Mouse (Mus musculus) bone marrow, adult 2 months (tissue): Measurements from ENCODE around the gene Hint2. TPM values are rescaled to one million over a fixed set of nuclear protein-coding genes. Genes with fewer than 3 reads are reported as not detected.
A peak's percentile ranks its signal among the peaks of the same experiment; 100 is the strongest.

Source experiments
- H3K27ac ChIP-seq: fragments of 200-500 bp; 2 replicates; pipeline ENCODE4 v1.5.1; 2012; ENCODE audit warnings: low read depth, mild to moderate bottlenecking, control low read depth, inconsistent platforms, low read length; ENCODE audit not compliant: control insufficient read depth, poor library complexity, insufficient read depth
- H3K4me1 ChIP-seq: fragments of 200-500 bp; 2 replicates; pipeline ENCODE4 v1.6.1; 2011; ENCODE audit warnings: low read length; ENCODE audit not compliant: control insufficient read depth, insufficient read depth
- H3K4me3 ChIP-seq: fragments of 200-500 bp; replicated peaks from 2 replicates; pipeline ENCODE3; 2011; ENCODE audit warnings: mild to moderate bottlenecking, low read depth, low read length, control low read depth; ENCODE audit not compliant: control insufficient read depth
- CTCF ChIP-seq: fragments of 200-500 bp; IDR thresholded peaks from 2 replicates; pipeline ENCODE4 v1.5.1; 2011; ENCODE audit warnings: low read length, control low read depth; ENCODE audit not compliant: control insufficient read depth, insufficient read depth
- POLR2A ChIP-seq: fragments of 200-500 bp; IDR thresholded peaks from 2 replicates; pipeline ENCODE4 v1.6.1; 2011; ENCODE audit warnings: low read depth, mild to moderate bottlenecking, control low read depth, low read length, borderline replicate concordance; ENCODE audit not compliant: control insufficient read depth
- WGBS: fragments of 180-500 bp; shearing (Covaris S2); methylation state at CpG from one replicate; pipeline ENCODE4 v1.1.7; 2018; 5-methylcytosine and 5-hydroxymethylcytosine counted together
- polyA plus RNA-seq: library from polyadenylated mRNA; stranded (reverse); fragments of >200 nt; gene quantifications from 2 replicates; pipeline ENCODE4 v1.2.4, GENCODE M21; 2011; ENCODE audit warnings: low replicate concordance; ENCODE audit not compliant: missing spikeins, insufficient read depth, insufficient read length

Gene Hint2
- polyA plus RNA-seq, 1 experiment = 40.6 TPM

DNA sequence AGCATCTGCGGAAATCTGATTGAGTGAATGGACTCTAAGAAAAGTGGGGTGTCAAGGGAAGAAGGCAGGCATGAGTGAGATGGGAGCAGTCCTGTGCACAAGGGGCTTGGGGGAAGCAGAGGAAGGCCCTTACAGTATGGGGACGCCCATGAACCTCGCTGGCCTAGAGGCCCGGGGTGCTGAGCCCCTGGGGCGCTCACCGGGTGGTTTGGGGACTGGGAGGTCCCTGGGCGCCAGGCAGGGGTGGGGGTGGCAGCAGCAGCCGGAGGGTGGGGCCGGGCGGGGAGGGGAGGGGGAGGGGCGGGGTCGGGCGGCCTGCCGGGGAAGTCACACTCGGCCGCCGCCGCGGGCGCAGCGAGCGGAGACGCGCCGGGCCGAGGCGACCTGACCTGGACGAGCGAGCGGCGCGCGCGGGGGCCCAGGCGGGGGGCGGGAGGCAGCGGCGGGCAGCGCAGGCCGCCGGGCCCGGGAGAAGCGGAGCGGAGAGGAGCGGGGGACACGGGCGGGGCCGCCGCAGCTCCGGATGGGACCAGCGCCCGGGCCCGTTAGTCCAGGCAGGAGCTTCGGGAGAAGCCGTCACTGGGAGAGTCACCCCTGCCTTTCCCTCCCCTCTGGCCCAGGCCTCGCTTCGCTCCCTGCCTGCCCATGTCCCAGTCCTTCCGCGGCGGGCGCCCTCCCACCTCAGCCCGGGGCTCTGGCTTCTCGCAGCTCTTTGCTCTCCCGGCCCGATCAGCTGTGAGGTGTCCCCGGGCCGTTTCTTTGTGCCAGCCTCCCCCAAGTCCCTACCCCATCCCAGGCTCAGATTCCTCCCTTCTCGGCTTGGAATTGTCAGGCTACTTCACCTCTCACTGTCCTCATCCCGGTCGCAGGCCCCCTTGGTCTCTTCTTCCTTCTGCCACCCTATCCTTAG, 25.0 kb downstream of the Hint2 start, which contains the start of gene Npr2:
TSS of gene Npr2 (plus strand) at position 890 of the 910 bp plus-strand sequence.
- TF ChIP-seq POLR2A (no peak), CTCF (no peak)
- H3K4me3 ChIP-seq = no peak within 1 kb of the TSS
- H3K27ac ChIP-seq = no peak within 1 kb of the TSS
- no peaks in the 10 kb centered on the region for H3K4me1 ChIP-seq
- 3% methylated on average over 61 of the region's 70 CpGs for WGBS

DNA sequence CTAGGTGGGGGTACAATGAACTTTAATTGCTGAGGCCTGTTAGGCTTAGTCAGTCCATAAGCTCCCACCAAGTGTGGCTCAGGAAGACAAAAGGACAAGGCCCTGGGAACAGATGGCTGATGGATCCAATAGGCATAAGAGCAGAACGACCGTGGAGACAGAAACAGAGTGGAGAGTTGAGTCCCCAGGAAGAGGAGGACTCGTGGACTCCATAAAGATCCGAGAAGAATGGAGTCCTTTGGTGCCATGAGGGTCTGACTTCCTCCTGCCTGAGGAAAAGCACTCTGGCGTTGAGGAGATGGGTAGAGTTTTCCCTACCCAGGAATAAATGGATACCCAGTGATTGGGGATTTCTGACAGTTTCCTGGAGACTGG, 25.6 kb downstream of the Hint2 start:
- 44% methylated on average over 5 of the region's 5 CpGs for WGBS
- no peaks in the 10 kb centered on the region for H3K4me1 ChIP-seq
- no peak overlapping the region for H3K27ac ChIP-seq
- H3K4me3 ChIP-seq = no peak overlapping the region
- TF ChIP-seq POLR2A = no peak
- no peak for TF ChIP-seq CTCF

DNA sequence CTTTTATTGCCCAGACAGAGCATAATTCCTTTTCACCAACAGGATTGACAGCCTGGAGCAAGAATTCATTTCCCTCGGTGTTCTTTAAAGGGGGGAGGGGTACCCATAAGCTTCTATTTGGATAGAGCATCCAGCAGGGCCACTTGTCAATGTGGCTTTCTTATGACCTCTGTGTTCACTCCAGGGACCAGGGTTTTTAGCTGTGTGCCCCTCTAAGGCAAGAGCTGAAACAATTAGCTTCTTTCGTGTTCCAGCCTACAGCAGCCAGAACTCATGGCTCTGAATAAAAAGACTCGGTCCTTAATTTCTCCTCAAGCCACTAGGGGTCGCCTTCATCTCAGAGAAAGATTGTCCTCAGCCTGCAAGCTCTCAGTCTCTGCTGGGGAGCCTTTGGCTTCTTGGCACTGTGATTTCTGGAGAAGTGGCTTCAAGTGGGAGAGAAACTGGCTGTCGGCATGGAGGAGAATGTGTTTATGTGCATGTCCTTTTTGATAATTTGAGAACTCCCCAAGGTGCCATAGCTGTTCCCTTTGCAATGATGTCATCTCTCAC, 26.2 kb downstream of the Hint2 start:
- TF ChIP-seq POLR2A (no peak), CTCF (peak; percentile 51)
- Histone ChIP-seq H3K27ac (no peak overlapping the region), H3K4me1 (no peaks in the 10 kb centered on the region), H3K4me3 (no peak overlapping the region)
- WGBS = 9% methylated on average over 5 of the region's 5 CpGs

DNA sequence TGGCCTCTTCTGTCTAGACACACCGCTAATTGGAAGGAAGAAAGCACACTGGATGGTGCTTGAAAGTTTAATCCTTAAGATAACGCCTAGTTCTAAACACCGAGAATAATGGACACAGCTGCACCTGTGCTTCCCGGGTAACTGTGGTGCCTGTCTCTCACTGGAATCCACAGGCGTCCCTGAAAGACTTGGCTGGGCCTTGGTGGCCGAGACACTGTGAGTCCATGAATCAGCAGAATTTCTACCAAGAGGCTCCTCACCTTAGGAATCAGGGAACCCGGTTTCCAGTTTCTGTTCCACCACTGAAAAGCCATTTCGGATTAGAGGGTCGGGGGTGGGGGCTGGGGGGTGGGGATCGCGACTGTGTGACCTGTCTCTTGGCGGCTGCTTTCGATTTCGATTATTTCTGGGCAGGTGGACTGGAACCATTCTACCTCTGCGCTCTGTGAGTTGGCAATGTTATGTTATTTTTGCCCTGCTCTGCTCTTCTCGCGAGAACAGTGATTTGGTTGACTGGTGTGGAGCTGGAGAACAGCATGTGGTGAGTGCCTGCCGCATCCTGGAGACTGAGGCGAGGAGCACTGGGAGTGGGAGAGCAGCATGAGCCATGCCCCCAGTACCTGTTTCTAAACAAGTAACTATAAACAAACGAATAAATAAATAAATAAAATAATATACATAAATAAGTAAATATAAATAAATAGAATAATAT, 27.0 kb downstream of the Hint2 start:
- Histone ChIP-seq H3K27ac (no peak overlapping the region), H3K4me3 (no peak overlapping the region), H3K4me1 (no peaks in the 10 kb centered on the region)
- TF ChIP-seq POLR2A (no peak), CTCF (no peak)
- 62% methylated on average over 20 of the region's 20 CpGs for WGBS

DNA sequence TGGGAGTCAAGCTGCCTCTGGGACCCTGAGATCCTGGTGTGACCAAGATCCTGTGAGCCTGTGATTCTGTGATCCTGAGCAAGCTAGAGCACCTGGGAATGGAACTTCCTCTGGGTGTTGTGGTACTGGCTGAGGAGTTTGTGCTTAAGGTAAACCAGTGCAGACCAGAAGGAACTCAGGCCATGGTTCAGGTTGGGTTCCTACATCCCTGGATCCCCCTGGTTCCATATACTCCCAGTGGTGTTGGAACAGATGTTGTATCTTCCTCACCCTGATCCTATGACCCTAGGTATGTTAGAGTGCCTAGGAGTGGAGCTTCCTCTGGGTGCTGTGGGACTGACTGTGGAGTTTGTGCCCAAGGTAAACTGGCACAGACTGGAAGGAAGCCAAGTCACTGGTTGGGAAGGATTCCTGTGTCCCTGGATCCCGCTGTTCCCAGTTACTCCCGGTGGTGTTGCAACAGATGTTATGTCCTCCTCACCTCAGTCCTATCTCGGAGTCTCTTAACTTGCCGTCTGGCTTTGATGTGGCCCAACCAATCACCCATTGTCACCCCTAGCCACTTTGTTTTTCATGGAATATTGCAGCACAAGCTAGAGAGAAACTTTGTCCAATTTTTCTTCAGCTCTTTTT, 36.0 kb downstream of the Hint2 start:
- no peak overlapping the region for H3K4me3 ChIP-seq
- no peaks in the 10 kb centered on the region for H3K4me1 ChIP-seq
- TF ChIP-seq CTCF (no peak), POLR2A (no peak)
- H3K27ac ChIP-seq = no peak overlapping the region
- WGBS = 81% methylated on average over 4 of the region's 4 CpGs

DNA sequence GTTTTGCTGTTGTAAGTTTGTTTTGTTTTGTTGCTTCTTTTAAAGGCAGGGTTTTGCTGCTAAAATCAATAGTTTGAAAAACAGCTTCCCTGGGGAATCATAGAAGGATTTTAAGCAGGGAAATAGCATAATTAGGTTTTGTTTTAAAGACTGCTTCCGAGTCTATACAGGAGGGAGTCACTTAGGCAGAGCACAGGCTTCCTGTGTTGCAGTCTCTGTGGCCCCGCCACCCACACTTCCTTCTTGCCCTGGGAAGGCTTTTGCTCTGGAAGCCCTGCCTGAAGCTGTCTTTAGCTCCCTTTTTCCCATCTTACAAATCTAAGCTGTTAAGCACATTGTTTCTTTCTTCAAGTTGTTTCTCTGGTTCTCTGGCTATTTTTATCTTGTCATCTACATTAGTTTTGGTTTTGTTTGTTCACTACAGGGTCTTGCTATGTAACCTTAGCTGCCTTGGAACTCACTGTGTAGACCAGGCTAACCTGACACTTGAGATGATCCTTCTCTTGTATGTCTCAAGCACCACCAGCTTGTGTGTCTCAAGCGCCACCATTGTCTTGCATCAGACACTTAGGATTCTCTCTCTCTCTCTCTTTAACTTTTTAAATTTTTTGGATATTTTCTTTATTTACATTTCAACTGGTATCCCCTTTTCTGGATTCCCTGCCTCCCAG, 43.1 kb downstream of the Hint2 start:
- 0 out of 2 replicates have a peak overlapping the region, but pooled peaks have one; percentile 14 for H3K27ac ChIP-seq
- no peaks in the 10 kb centered on the region; the same call in 1 of the 2 replicates for H3K4me1 ChIP-seq
- TF ChIP-seq CTCF (no peak), POLR2A (no peak)
- no peak overlapping the region for H3K4me3 ChIP-seq
- 27% methylated on average over 3 of the region's 3 CpGs for WGBS

DNA sequence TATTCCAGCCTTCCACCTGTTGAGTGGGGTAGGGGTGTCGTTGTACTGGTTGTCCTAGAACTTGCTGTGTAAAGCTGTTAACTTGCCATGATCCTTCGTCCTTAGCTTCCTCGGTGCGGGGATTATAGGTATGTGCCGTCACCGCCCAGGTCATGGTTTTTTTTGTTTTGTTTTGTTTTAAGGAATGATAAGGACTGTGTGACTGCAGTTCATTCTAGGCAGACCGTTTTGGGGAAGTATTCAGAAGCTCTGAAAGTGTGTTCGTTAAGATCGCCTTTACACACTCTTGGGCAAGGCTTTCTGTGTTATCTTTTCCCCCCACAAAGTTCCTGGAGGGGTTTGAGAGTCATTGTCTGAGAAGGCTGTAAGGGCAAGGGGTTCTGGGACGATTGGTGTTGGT, 43.7 kb downstream of the Hint2 start:
- Histone ChIP-seq H3K4me3 (peak overlapping the region; percentile 37), H3K4me1 (no peaks in the 10 kb centered on the region; the same call in 1 of the 2 replicates), H3K27ac (peak overlapping the region; percentile 77)
- 20% methylated on average over 10 of the region's 10 CpGs for WGBS
- TF ChIP-seq POLR2A (no peak), CTCF (no peak)

DNA sequence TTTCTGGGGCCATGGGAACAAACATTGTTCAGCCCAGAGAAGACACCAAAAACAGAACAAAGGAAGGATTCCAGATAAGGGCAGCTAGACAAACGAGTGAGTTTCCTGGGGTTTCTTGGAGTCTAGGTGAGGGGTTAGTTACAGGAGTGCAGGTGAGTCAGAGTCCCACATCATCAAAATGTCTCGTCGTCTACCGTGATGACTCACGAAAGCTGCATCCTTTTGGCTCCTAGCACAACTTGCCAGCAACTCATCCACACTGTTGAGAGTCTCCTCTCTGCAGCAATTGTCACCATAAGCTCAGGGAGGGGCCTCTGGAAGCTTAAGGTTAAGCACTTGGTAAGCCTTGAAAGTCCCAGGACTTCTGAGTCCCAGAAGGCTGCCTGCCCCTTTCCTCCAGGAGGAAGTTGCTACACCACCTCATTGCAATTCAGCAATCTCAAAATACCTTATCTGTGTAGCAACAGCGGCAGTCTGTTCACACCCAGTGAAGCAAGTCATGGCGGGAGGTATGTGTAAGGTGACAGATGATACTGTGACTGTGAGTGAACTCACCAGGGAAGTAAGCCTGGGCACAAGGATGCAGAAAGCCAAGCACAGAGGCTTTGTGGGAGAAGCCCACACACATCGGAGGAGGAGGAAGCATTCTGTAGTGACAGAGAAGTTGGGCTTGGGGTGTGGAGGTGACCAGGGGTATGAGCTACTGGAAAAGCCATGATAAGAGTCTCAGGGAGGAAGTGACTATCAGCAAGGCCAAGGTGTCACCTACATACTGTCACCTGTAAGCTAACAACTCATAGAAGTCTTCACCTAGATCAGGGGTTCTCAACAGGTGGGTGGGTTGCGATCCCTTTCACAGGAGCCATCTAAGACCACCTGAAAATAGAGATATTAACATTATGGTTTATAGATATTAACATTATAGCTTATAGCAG, 51.2 kb downstream of the Hint2 start:
- Histone ChIP-seq H3K4me1 (peaks cover 7% of the 10 kb centered on the region; the same call in 1 of the 2 replicates), H3K4me3 (peak overlapping the region; percentile 3), H3K27ac (peak overlapping the region; percentile 75)
- TF ChIP-seq CTCF (no peak), POLR2A (no peak)
- 34% methylated on average over 9 of the region's 9 CpGs for WGBS

Other genes with a start within 250 kb of the Hint2 start
- not detected in 2 replicates for gene Fam166b, start 227.3 kb downstream of the Hint2 start, polyA plus RNA-seq
- gene Tesk1, start 214.5 kb downstream of the Hint2 start, polyA plus RNA-seq = 2.7 and 6.0 TPM in 2 replicates
- 186 and 275 TPM in 2 replicates for gene Cd72, start 201.8 kb downstream of the Hint2 start, polyA plus RNA-seq
- 1.1 TPM in 1 of 2 replicates, not detected in the other for gene Sit1, start 172.7 kb downstream of the Hint2 start, polyA plus RNA-seq
- gene Ccdc107, start 163.6 kb downstream of the Hint2 start, polyA plus RNA-seq = 37.7 and 76.5 TPM in 2 replicates
- gene Arhgef39, start 156.8 kb downstream of the Hint2 start, polyA plus RNA-seq = 88.6 and 105 TPM in 2 replicates
- 1.5 TPM in 1 of 2 replicates, not detected in the other for gene Car9, start 149.5 kb downstream of the Hint2 start, polyA plus RNA-seq
- gene Tpm2, start 132.7 kb downstream of the Hint2 start, polyA plus RNA-seq = 60.9 and 83.6 TPM in 2 replicates
- 10.5 and 20.9 TPM in 2 replicates for gene Creb3, start 94.1 kb downstream of the Hint2 start, polyA plus RNA-seq
- 394 and 621 TPM in 2 replicates for gene Tln1, start 93.8 kb downstream of the Hint2 start, polyA plus RNA-seq
- gene Rgp1, start 77.8 kb downstream of the Hint2 start, polyA plus RNA-seq = 20.1 and 43.5 TPM in 2 replicates
- gene Gba2, start 77.6 kb downstream of the Hint2 start, polyA plus RNA-seq = 16.5 and 29.8 TPM in 2 replicates
- gene Msmp, start 72.0 kb downstream of the Hint2 start, polyA plus RNA-seq = not detected in 2 replicates
- 2.0 and 3.7 TPM in 2 replicates for gene Npr2, start 24.5 kb downstream of the Hint2 start, polyA plus RNA-seq
- 3.0 TPM in 1 of 2 replicates, not detected in the other for gene Spag8, start 2.9 kb downstream of the Hint2 start, polyA plus RNA-seq
- gene Tmem8b, start 12.5 kb upstream of the Hint2 start, polyA plus RNA-seq = 1.7 and 1.8 TPM in 2 replicates
- gene Fam221b, start 12.7 kb upstream of the Hint2 start, polyA plus RNA-seq = not detected in 2 replicates
- not detected in 2 replicates for gene Olfr70, start 44.3 kb upstream of the Hint2 start, polyA plus RNA-seq
- not detected in 2 replicates for gene Olfr71, start 53.8 kb upstream of the Hint2 start, polyA plus RNA-seq
- 3.1 and 6.3 TPM in 2 replicates for gene Hrct1, start 70.7 kb upstream of the Hint2 start, polyA plus RNA-seq
- gene Spaar, start 73.6 kb upstream of the Hint2 start, polyA plus RNA-seq = 0.63 and 0.80 TPM in 2 replicates
- not detected in 2 replicates for gene Olfr159, start 114.5 kb upstream of the Hint2 start, polyA plus RNA-seq
- gene Olfr156, start 167.4 kb upstream of the Hint2 start, polyA plus RNA-seq = not detected in 2 replicates
- 0.68 and 0.82 TPM in 2 replicates for gene Olfr157, start 183.7 kb upstream of the Hint2 start, polyA plus RNA-seq
- not detected in 2 replicates for gene Olfr155, start 195.1 kb upstream of the Hint2 start, polyA plus RNA-seq
- 1.1 and 2.9 TPM in 2 replicates for gene Reck, start 219.1 kb upstream of the Hint2 start, polyA plus RNA-seq